ENCODE assay signal across 11 mouse cellular contexts in the genomic region with DNA sequence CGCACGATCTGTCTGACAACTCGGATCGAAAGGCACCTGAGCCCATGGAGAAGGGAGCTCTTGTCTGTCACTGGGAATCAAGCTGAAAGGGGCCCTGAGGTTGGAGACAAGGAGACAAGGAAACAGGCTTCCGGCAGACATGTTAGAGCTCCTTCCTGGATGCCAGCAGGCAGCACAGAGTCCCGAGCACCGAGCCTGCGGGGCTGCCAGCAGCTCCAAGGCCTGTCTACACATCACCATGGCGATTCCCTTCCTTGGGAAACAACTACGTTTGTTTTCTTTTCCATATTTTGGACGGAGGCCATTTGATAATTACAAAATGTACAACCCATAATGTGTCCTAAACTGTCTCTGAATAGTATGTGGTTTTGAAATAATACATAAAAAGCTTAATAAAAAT.
DNase-seq lines count a peak whose midpoint lies in the region; ATAC-seq and TF ChIP-seq lines count a peak whose summit lies in the region.
"Had no signal": no experiment of that assay in that cellular context is flagged by ENCODE, and none has a peak within 500 bp of the region (broad histone marks: within the 10 kb centered on the region; RNA-seq: fewer than 3 reads in every experiment).

No protein-coding gene starts in this region.

- H3K4me1 ChIP-seq in heart, embryonic 12.5 days (replicated peaks), result peaks cover 26% of the 10 kb centered on the region
- H3K4me1 ChIP-seq in heart, adult 2 months (ENCODE audit: control insufficient read depth, insufficient read depth, low read length), result peaks cover 14% of the 10 kb centered on the region
- H3K4me1 ChIP-seq in embryonic facial prominence, embryonic 13.5 days, result peaks cover 20% of the 10 kb centered on the region
- peaks cover 19% of the 10 kb centered on the region for H3K4me1 ChIP-seq in forebrain, postnatal 0 days (ENCODE audit: insufficient read depth)

- H3K4me2 ChIP-seq in heart, embryonic 12.5 days, result no peak overlapping the region
- no peak overlapping the region for H3K4me2 ChIP-seq in embryonic facial prominence, embryonic 13.5 days
- no peak overlapping the region for H3K4me2 ChIP-seq in forebrain, postnatal 0 days (ENCODE audit: low read depth)
- H3K4me2 ChIP-seq: intestine, embryonic 15.5 days; limb, embryonic 13.5 days had no signal

- H3K27me3 ChIP-seq in heart, embryonic 12.5 days (replicated peaks), result no peaks in the 10 kb centered on the region
- H3K27me3 ChIP-seq in heart, adult 2 months (ENCODE audit: control insufficient read depth, insufficient read depth, low read length), result no peaks in the 10 kb centered on the region
- no peaks in the 10 kb centered on the region for H3K27me3 ChIP-seq in embryonic facial prominence, embryonic 13.5 days
- H3K27me3 ChIP-seq in forebrain, postnatal 0 days (ENCODE audit: insufficient read depth, low read length), result no peaks in the 10 kb centered on the region
- H3K27me3 ChIP-seq: intestine, embryonic 15.5 days; limb, embryonic 13.5 days had no signal

- no peaks in the 10 kb centered on the region for H3K9me3 ChIP-seq in heart, embryonic 12.5 days (replicated peaks)
- H3K9me3 ChIP-seq in embryonic facial prominence, embryonic 13.5 days, result no peaks in the 10 kb centered on the region
- H3K9me3 ChIP-seq in forebrain, postnatal 0 days (ENCODE audit: low read length), result no peaks in the 10 kb centered on the region
- H3K9me3 ChIP-seq: intestine, embryonic 15.5 days; limb, embryonic 13.5 days had no signal

- H3K36me3 ChIP-seq in heart, embryonic 12.5 days, result no peaks in the 10 kb centered on the region
- no peaks in the 10 kb centered on the region for H3K36me3 ChIP-seq in heart, adult 2 months (ENCODE audit: control insufficient read depth, insufficient read depth, low read length)
- H3K36me3 ChIP-seq in embryonic facial prominence, embryonic 13.5 days, result no peaks in the 10 kb centered on the region
- H3K36me3 ChIP-seq in forebrain, postnatal 0 days (ENCODE audit: insufficient read depth), result no peaks in the 10 kb centered on the region
- H3K36me3 ChIP-seq: intestine, embryonic 15.5 days; limb, embryonic 13.5 days had no signal

- 62% methylated on average over 11 of the region's 11 CpGs for WGBS in heart, embryonic 12.5 days
- 48% methylated on average over 11 of the region's 11 CpGs for WGBS in heart, adult 2 months
- 65% methylated on average over 11 of the region's 11 CpGs for WGBS in embryonic facial prominence, embryonic 13.5 days
- WGBS in forebrain, postnatal 0 days, result 44% methylated on average over 11 of the region's 11 CpGs

- no peak for ATAC-seq in heart, embryonic 12.5 days (ENCODE audit: insufficient number of reproducible peaks, low FRiP score)
- no peak; the same call in 1 of the 2 replicates for ATAC-seq in embryonic facial prominence, embryonic 13.5 days (ENCODE audit: insufficient number of reproducible peaks, insufficient read depth, low FRiP score, low TSS enrichment, low read depth)
- peak; percentile 50; the same call in 1 of the 2 replicates for ATAC-seq in forebrain, postnatal 0 days
- ATAC-seq: intestine, embryonic 15.5 days had no signal

- H3K4me3 ChIP-seq in heart, embryonic 12.5 days, result no peak overlapping the region
- H3K4me3 ChIP-seq in heart, adult 2 months, result no peak overlapping the region
- no peak overlapping the region for H3K4me3 ChIP-seq in layer of hippocampus, adult 2 months
- no peak overlapping the region for H3K4me3 ChIP-seq in embryonic facial prominence, embryonic 13.5 days
- no peak overlapping the region for H3K4me3 ChIP-seq in forebrain, postnatal 0 days (ENCODE audit: low read depth, low read length)
- H3K4me3 ChIP-seq: intestine, embryonic 15.5 days; limb, embryonic 13.5 days had no signal

- H3K27ac ChIP-seq in heart, embryonic 12.5 days (ENCODE audit: poor library complexity, severe bottlenecking), result peak overlapping the region; percentile 42; the same call in 1 of the 2 replicates
- H3K27ac ChIP-seq in heart, adult 2 months, result no peak overlapping the region
- peak overlapping the region; percentile 79 for H3K27ac ChIP-seq in layer of hippocampus, adult 2 months
- peak overlapping the region; percentile 29; the same call in 1 of the 2 replicates for H3K27ac ChIP-seq in embryonic facial prominence, embryonic 13.5 days
- H3K27ac ChIP-seq in forebrain, postnatal 0 days (ENCODE audit: low read depth, low read length), result 0 out of 2 replicates have a peak overlapping the region, but pooled peaks have one; percentile 0
- H3K27ac ChIP-seq: intestine, embryonic 15.5 days; limb, embryonic 13.5 days had no signal

- no peak for DNase-seq in heart, adult 2 months
- DNase-seq in layer of hippocampus, adult 2 months (ENCODE audit: low spot score in 2 of 2), result peak; percentile 26 to 34
- no peak for DNase-seq in layer of hippocampus, adult 9-11 months
- peak; percentile 56 for DNase-seq in forebrain, postnatal 0 days
- no peak for DNase-seq in left cerebral cortex, adult 8-10 months (ENCODE audit: low spot score in 2 of 2)
- DNase-seq: adrenal gland, postnatal 14 days; lung, adult 2 months had no signal

- no peak for TF ChIP-seq CTCF in heart, adult 2 months (IDR thresholded peaks at IDR 0.05)
- no peak for TF ChIP-seq CTCF in layer of hippocampus, adult 2 months (conservative IDR thresholded peaks at IDR 0.05)
- TF ChIP-seq CTCF in forebrain, postnatal 0 days (IDR thresholded peaks at IDR 0.05; ENCODE audit: low read depth), result no peak

- H3K9ac ChIP-seq in heart, embryonic 12.5 days, result no peak overlapping the region
- no peak overlapping the region for H3K9ac ChIP-seq in heart, adult 2 months (ENCODE audit: low read depth, low read length)
- no peak overlapping the region for H3K9ac ChIP-seq in embryonic facial prominence, embryonic 13.5 days
- 0 out of 2 replicates have a peak overlapping the region, but pooled peaks have one; percentile 0 for H3K9ac ChIP-seq in forebrain, postnatal 0 days
- H3K9ac ChIP-seq: intestine, embryonic 15.5 days; limb, embryonic 13.5 days had no signal

- no peaks in the 10 kb centered on the region for H3K79me2 ChIP-seq in heart, adult 2 months (replicated peaks; ENCODE audit: control insufficient read depth, insufficient read depth, low read length)

- no peak for TF ChIP-seq EP300 in heart, adult 2 months (IDR thresholded peaks at IDR 0.05; ENCODE audit: insufficient read depth, low read depth, low read length)

- no peak for TF ChIP-seq POLR2A in heart, adult 2 months (IDR thresholded peaks at IDR 0.05; ENCODE audit: insufficient read depth, low read depth, low read length)

- intact Hi-C loops in heart, adult 2 months (cut with DNase I), result no loop called here

Comparison
In these comparisons a context has a peak if more than half of its experiments do, and no peak if none do; other contexts are left out.
1. DNase-seq: peak in layer of hippocampus, adult 2 months (2 of 2) and forebrain, postnatal 0 days (single experiment); none in heart, adult 2 months (0 of 2), layer of hippocampus, adult 9-11 months (single experiment) and left cerebral cortex, adult 8-10 months (0 of 2).